Mouse (Mus musculus) forebrain, embryonic 10.5 days (tissue): ENCODE measurements around the gene Ankef1. TPM values are rescaled to one million over a fixed set of nuclear protein-coding genes. Genes with fewer than 3 reads are reported as not detected.
A peak's percentile ranks its signal among the peaks of the same experiment; 100 is the strongest.

Source experiments
- DNase-seq: peaks from one replicate; pipeline ENCODE4 v3.0.0-alpha.2; 2017; ENCODE audit warnings: low spot score; ENCODE audit errors: extremely low spot score
- H3K27ac ChIP-seq: fragments of 300-500 bp; sonication (generic); 2 replicates; pipeline ENCODE4 v1.5.1; 2016; ENCODE audit warnings: mild to moderate bottlenecking
- H3K27me3 ChIP-seq: fragments of 300-500 bp; sonication (generic); 2 replicates; pipeline ENCODE4 v1.6.1; 2016; ENCODE audit warnings: mild to moderate bottlenecking; ENCODE audit not compliant: poor library complexity, severe bottlenecking
- H3K36me3 ChIP-seq: fragments of 300-500 bp; sonication (generic); replicated peaks from 2 replicates; pipeline ENCODE4 v1.6.1; 2016; ENCODE audit warnings: mild to moderate bottlenecking, moderate library complexity
- H3K4me1 ChIP-seq: fragments of 300-500 bp; sonication (generic); 2 replicates; pipeline ENCODE4 v1.6.1; 2016
- H3K4me3 ChIP-seq: fragments of 300-500 bp; sonication (generic); 2 replicates; pipeline ENCODE4 v1.5.1; 2016; ENCODE audit warnings: mild to moderate bottlenecking, moderate library complexity
- H3K9me3 ChIP-seq: fragments of 300-500 bp; sonication (generic); 2 replicates; pipeline ENCODE4 v1.6.1; 2016; ENCODE audit warnings: mild to moderate bottlenecking, moderate library complexity
- WGBS: fragments of 180-500 bp; shearing (Covaris S2); methylation state at CpG from one replicate; pipeline ENCODE4 v1.1.7; 2016; 5-methylcytosine and 5-hydroxymethylcytosine counted together
- polyA plus RNA-seq: library from polyadenylated mRNA; unstranded; fragments of >200 nt; fragmentation: Nextera tagmentation; extraction: Ambion mirVana; gene quantifications from 2 replicates; pipeline ENCODE4 v1.2.1, GENCODE M21; 2016

The Ankef1 gene
- polyA plus RNA-seq, 1 experiment from 2014 or later: 0.79 TPM

- H3K9me3 ChIP-seq: no peaks in the 10 kb centered on the region
- no peaks in the 10 kb centered on the region for H3K36me3 ChIP-seq
- peaks cover 18% of the 10 kb centered on the region for H3K27me3 ChIP-seq
- DNase-seq: no peak
- H3K27ac ChIP-seq: no peak overlapping the region
- H3K4me1 ChIP-seq: peaks cover 22% of the 10 kb centered on the region
- H3K4me3 ChIP-seq: no peak overlapping the region
- WGBS: 88% methylated on average over 3 of the region's 3 CpGs
These were observed 12.1 kb downstream of the Ankef1 start for GRCm38 (mm10) chr2:136513806-136514205.

GRCm38 (mm10) chr2:136515501-136515900 is 13.8 kb downstream of the Ankef1 start:
- WGBS: 86% methylated on average over 2 of the region's 2 CpGs
- no peak overlapping the region for H3K27ac ChIP-seq
- no peak for DNase-seq

GRCm38 (mm10) chr2:136528937-136529336 is 27.2 kb downstream of the Ankef1 start:
- Histone ChIP-seq H3K36me3 (no peaks in the 10 kb centered on the region), H3K4me3 (no peak overlapping the region), H3K27ac (no peak overlapping the region), H3K27me3 (no peaks in the 10 kb centered on the region), H3K4me1 (peaks cover 8% of the 10 kb centered on the region), H3K9me3 (no peaks in the 10 kb centered on the region)
- DNase-seq: no peak
- 86% methylated on average over 7 of the region's 7 CpGs for WGBS

More at GRCm38 (mm10) chr2:136515501-136515900, 13.8 kb downstream of the Ankef1 start:
- H3K9me3 ChIP-seq: no peaks in the 10 kb centered on the region
- no peaks in the 10 kb centered on the region for H3K36me3 ChIP-seq
- H3K4me1 ChIP-seq: peaks cover 18% of the 10 kb centered on the region
- peaks cover 18% of the 10 kb centered on the region for H3K27me3 ChIP-seq
- H3K4me3 ChIP-seq: no peak overlapping the region

GRCm38 (mm10) chr2:136532033-136532432 is 30.3 kb downstream of the Ankef1 start:
- peak overlapping the region; percentile 86 for H3K27ac ChIP-seq
- WGBS: under 1% methylated on average over 23 of the region's 23 CpGs
- peaks cover 8% of the 10 kb centered on the region for H3K4me1 ChIP-seq
- DNase-seq: peak; percentile 79
- H3K9me3 ChIP-seq: no peaks in the 10 kb centered on the region
- H3K4me3 ChIP-seq: peak overlapping the region; percentile 66
- H3K36me3 ChIP-seq: no peaks in the 10 kb centered on the region
- H3K27me3 ChIP-seq: no peaks in the 10 kb centered on the region

- Histone ChIP-seq H3K27ac (no peak overlapping the region), H3K9me3 (no peaks in the 10 kb centered on the region), H3K4me3 (no peak overlapping the region), H3K27me3 (no peaks in the 10 kb centered on the region), H3K4me1 (no peaks in the 10 kb centered on the region), H3K36me3 (no peaks in the 10 kb centered on the region)
- 75% methylated on average over 5 of the region's 5 CpGs for WGBS
- no peak for DNase-seq
These were observed 56.3 kb downstream of the Ankef1 start for GRCm38 (mm10) chr2:136558020-136558419.

GRCm38 (mm10) chr2:136562336-136562735 is 60.6 kb downstream of the Ankef1 start:
- Histone ChIP-seq H3K27ac (no peak overlapping the region), H3K36me3 (no peaks in the 10 kb centered on the region), H3K4me1 (no peaks in the 10 kb centered on the region), H3K27me3 (no peaks in the 10 kb centered on the region), H3K4me3 (no peak overlapping the region), H3K9me3 (no peaks in the 10 kb centered on the region)
- no peak for DNase-seq
- 93% methylated on average over 1 of the region's 1 CpGs for WGBS

- Histone ChIP-seq H3K27ac (no peak overlapping the region), H3K9me3 (no peaks in the 10 kb centered on the region), H3K27me3 (no peaks in the 10 kb centered on the region), H3K4me1 (no peaks in the 10 kb centered on the region), H3K4me3 (no peak overlapping the region), H3K36me3 (no peaks in the 10 kb centered on the region)
- WGBS: 86% methylated on average over 2 of the region's 2 CpGs
- DNase-seq: no peak
These were observed 69.1 kb downstream of the Ankef1 start for GRCm38 (mm10) chr2:136570856-136571255.

- 38% methylated on average over 2 of the region's 2 CpGs for WGBS
- Histone ChIP-seq H3K27me3 (peaks cover 23% of the 10 kb centered on the region), H3K4me1 (peaks cover 20% of the 10 kb centered on the region), H3K27ac (no peak overlapping the region), H3K36me3 (no peaks in the 10 kb centered on the region), H3K4me3 (no peak overlapping the region), H3K9me3 (no peaks in the 10 kb centered on the region)
- DNase-seq: peak; percentile 34
These were observed 81.1 kb downstream of the Ankef1 start for GRCm38 (mm10) chr2:136582762-136583161.

GRCm38 (mm10) chr2:136588811-136589210 is 87.1 kb downstream of the Ankef1 start:
- no peak for DNase-seq
- Histone ChIP-seq H3K4me1 (0 out of 2 replicates have a peak, but pooled peaks cover 5% of the 10 kb centered on the region), H3K36me3 (no peaks in the 10 kb centered on the region), H3K27me3 (peaks cover 5% of the 10 kb centered on the region; the same call in 1 of the 2 replicates), H3K9me3 (no peaks in the 10 kb centered on the region), H3K27ac (no peak overlapping the region), H3K4me3 (no peak overlapping the region)
- 45% methylated on average over 2 of the region's 2 CpGs for WGBS

- Histone ChIP-seq H3K27ac (no peak overlapping the region), H3K4me1 (no peaks in the 10 kb centered on the region), H3K27me3 (no peaks in the 10 kb centered on the region), H3K4me3 (no peak overlapping the region), H3K36me3 (no peaks in the 10 kb centered on the region), H3K9me3 (no peaks in the 10 kb centered on the region)
- WGBS: 26% methylated on average over 3 of the region's 3 CpGs
- peak; percentile 29 for DNase-seq
These were observed 94.7 kb downstream of the Ankef1 start for GRCm38 (mm10) chr2:136596451-136596850.

GRCm38 (mm10) chr2:136598743-136599142 is 97.0 kb downstream of the Ankef1 start:
- no peaks in the 10 kb centered on the region for H3K4me1 ChIP-seq
- no peak for DNase-seq
- H3K27ac ChIP-seq: no peak overlapping the region
- H3K36me3 ChIP-seq: no peaks in the 10 kb centered on the region
- H3K27me3 ChIP-seq: no peaks in the 10 kb centered on the region
- no peaks in the 10 kb centered on the region for H3K9me3 ChIP-seq
- WGBS: 94% methylated on average over 6 of the region's 6 CpGs
- H3K4me3 ChIP-seq: no peak overlapping the region

- H3K4me3 ChIP-seq: no peak overlapping the region
- no peaks in the 10 kb centered on the region for H3K36me3 ChIP-seq
- H3K27ac ChIP-seq: no peak overlapping the region
- no peaks in the 10 kb centered on the region for H3K4me1 ChIP-seq
- H3K27me3 ChIP-seq: no peaks in the 10 kb centered on the region
- DNase-seq: no peak
- WGBS: 87% methylated on average over 5 of the region's 5 CpGs
- no peaks in the 10 kb centered on the region for H3K9me3 ChIP-seq
These were observed 99.0 kb downstream of the Ankef1 start for GRCm38 (mm10) chr2:136600651-136601170.

GRCm38 (mm10) chr2:136601206-136601605 is 99.5 kb downstream of the Ankef1 start:
- DNase-seq: no peak
- Histone ChIP-seq H3K9me3 (no peaks in the 10 kb centered on the region), H3K4me1 (no peaks in the 10 kb centered on the region), H3K4me3 (no peak overlapping the region), H3K27me3 (no peaks in the 10 kb centered on the region), H3K36me3 (no peaks in the 10 kb centered on the region), H3K27ac (no peak overlapping the region)
- WGBS: 80% methylated on average over 4 of the region's 4 CpGs
